Mouse (Mus musculus): Measurements from ENCODE around the gene Ccdc92.

DNA sequence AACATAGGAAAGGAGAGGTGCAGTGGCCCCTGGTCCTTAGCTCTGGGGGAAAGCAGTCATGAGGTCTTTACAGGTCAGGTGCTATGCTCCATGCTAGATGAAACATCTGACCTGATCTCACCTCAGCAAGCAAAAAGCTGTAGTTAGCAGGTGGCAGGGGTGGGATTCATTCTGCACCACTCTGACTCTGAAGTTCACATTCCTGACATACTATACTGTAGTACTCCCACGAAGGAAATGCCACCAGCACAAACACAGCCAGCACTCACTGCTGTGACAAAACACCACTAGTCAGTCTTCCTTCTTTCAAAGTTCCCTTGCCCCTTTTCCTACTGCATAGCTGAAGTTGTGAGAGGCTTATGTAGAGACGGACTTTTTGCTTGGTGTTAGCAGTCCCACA lies 9.9 kb downstream of the Ccdc92 start:
- TF ChIP-seq ZNF384 (IDR thresholded peaks at IDR 0.05; ENCODE audit: low read depth, low read length) (no peak), CTCF (IDR thresholded peaks at IDR 0.05 in 2 of 3, conservative IDR thresholded peaks at IDR 0.05 in 1 of 3; ENCODE audit: control insufficient read depth in 1 of 3, insufficient read depth in 1 of 3, low read depth in 2 of 3, low read length in 3 of 3, poor library complexity in 1 of 3, severe bottlenecking in 1 of 3) (no peak), EP300 (IDR thresholded peaks at IDR 0.05; ENCODE audit: low read depth in 1 of 2, low read length in 2 of 2) (no peak), RAD21 (IDR thresholded peaks at IDR 0.05; ENCODE audit: low read depth, low read length) (no peak), MAFK (IDR thresholded peaks at IDR 0.05; ENCODE audit: borderline replicate concordance, low read depth, low read length) (no peak)
